Mouse (Mus musculus) CH12.LX (cell line): ENCODE data around the gene Cntn4. TPM values are rescaled to one million over a fixed set of nuclear protein-coding genes. Genes with fewer than 3 reads are reported as not detected.
A peak's percentile ranks its signal among the peaks of the same experiment; 100 is the strongest.

Experiments used
- DNase-seq: peaks from one replicate; pipeline ENCODE4 v3.0.0-alpha.2; 2013; ENCODE audit errors: extremely low read depth
- H3K27ac ChIP-seq: 2 replicates; pipeline ENCODE4 v1.5.1; 2012; ENCODE audit warnings: low read depth, mild to moderate bottlenecking, control low read depth, moderate library complexity; ENCODE audit not compliant: insufficient read depth
- H3K27me3 ChIP-seq: replicated peaks from 2 replicates; pipeline ENCODE3; 2012; ENCODE audit warnings: inconsistent platforms
- H3K36me3 ChIP-seq, 2 experiments: replicated peaks in 1 of 2; 2 replicates each; pipeline versions ENCODE3 to v1.6.1; 2012; ENCODE audit warnings: inconsistent platforms in 1 of 2, low read length in 1 of 2, mild to moderate bottlenecking in 1 of 2, mixed read lengths in 1 of 2, moderate library complexity in 1 of 2; ENCODE audit not compliant: control insufficient read depth in 1 of 2, insufficient read depth in 1 of 2
- H3K4me1 ChIP-seq, 2 experiments: 2 replicates each; pipeline ENCODE4 v1.6.1; 2012; ENCODE audit warnings: inconsistent platforms in 1 of 2, moderate library complexity in 1 of 2; ENCODE audit not compliant: insufficient read depth in 2 of 2, control insufficient read depth in 1 of 2
- H3K4me2 ChIP-seq: 2 replicates; pipeline ENCODE4 v1.6.1; 2012; ENCODE audit warnings: low read depth, mild to moderate bottlenecking, control low read depth; ENCODE audit not compliant: poor library complexity, insufficient read depth, severe bottlenecking
- H3K4me3 ChIP-seq, 3 experiments: fragments of 150-350 bp in 1 of 3; sonication (generic) in 1 of 3; replicated peaks in 1 of 3; 2 replicates each; pipeline versions ENCODE3 to v1.5.1; 2011 to 2012; ENCODE audit warnings: low read depth in 2 of 3, low read length in 2 of 3, mild to moderate bottlenecking in 2 of 3, moderate library complexity in 2 of 3, control low read depth in 1 of 3, improper control_type of control experiment in 1 of 3, inconsistent platforms in 1 of 3, mixed read lengths in 1 of 3; ENCODE audit not compliant: poor library complexity in 1 of 3
- H3K79me2 ChIP-seq: replicated peaks from 2 replicates; pipeline ENCODE4 v1.6.1; 2012; ENCODE audit warnings: mild to moderate bottlenecking, moderate library complexity; ENCODE audit not compliant: control insufficient read depth, poor library complexity, insufficient read depth, severe bottlenecking; ENCODE audit errors: extremely low read depth
- H3K9ac ChIP-seq: 2 replicates; pipeline ENCODE4 v1.6.1; 2012; ENCODE audit warnings: low read depth, mild to moderate bottlenecking, control low read depth, moderate library complexity; ENCODE audit not compliant: insufficient read depth
- H3K9me3 ChIP-seq: replicated peaks from 2 replicates; pipeline ENCODE3; 2012; ENCODE audit warnings: low read length, inconsistent platforms, mixed read lengths
- BHLHE40 ChIP-seq: IDR thresholded peaks from 2 replicates; pipeline ENCODE4 v1.6.1; 2011; ENCODE audit warnings: mild to moderate bottlenecking, low read depth, low read length, improper control_type of control experiment
- CHD1 ChIP-seq: IDR thresholded peaks from 2 replicates; pipeline ENCODE4 v1.6.1; 2012; ENCODE audit warnings: low read depth, low read length, improper control_type of control experiment, inconsistent platforms
- CHD2 ChIP-seq: IDR thresholded peaks from 2 replicates; pipeline ENCODE4 v1.6.1; 2011; ENCODE audit warnings: low read length, improper control_type of control experiment
- HCFC1 ChIP-seq: IDR thresholded peaks from 2 replicates; pipeline ENCODE4 v1.6.1; 2012; ENCODE audit warnings: low read depth, mild to moderate bottlenecking, inconsistent platforms, low read length, improper control_type of control experiment
- JUND ChIP-seq: conservative IDR thresholded peaks from 2 replicates; pipeline ENCODE4 v1.6.1; 2011; ENCODE audit warnings: low read depth, low read length, improper control_type of control experiment
- MAZ ChIP-seq: IDR thresholded peaks from 2 replicates; pipeline ENCODE4 v1.6.1; 2012; ENCODE audit warnings: low read depth, mild to moderate bottlenecking, inconsistent platforms, low read length, improper control_type of control experiment, moderate library complexity
- MEF2A ChIP-seq: IDR thresholded peaks from 2 replicates; pipeline ENCODE4 v1.6.1; 2014; ENCODE audit warnings: low read depth, mild to moderate bottlenecking, inconsistent platforms, low read length, improper control_type of control experiment, borderline replicate concordance
- MXI1 ChIP-seq: IDR thresholded peaks from 2 replicates; pipeline ENCODE4 v1.6.1; 2011; ENCODE audit warnings: mild to moderate bottlenecking, low read depth, low read length, improper control_type of control experiment
- MYC ChIP-seq: IDR thresholded peaks from 2 replicates; pipeline ENCODE4 v1.6.1; 2011; ENCODE audit warnings: low read depth, mild to moderate bottlenecking, improper control_type of control experiment, low read length
- NELFE ChIP-seq: IDR thresholded peaks from 2 replicates; pipeline ENCODE4 v1.6.1; 2011; ENCODE audit warnings: low read depth, low read length, improper control_type of control experiment
- POLR2A ChIP-seq: IDR thresholded peaks from 2 replicates; pipeline ENCODE4 v1.6.1; 2011; ENCODE audit warnings: low read depth, mild to moderate bottlenecking, improper control_type of control experiment, low read length
- RCOR1 ChIP-seq: conservative IDR thresholded peaks from 2 replicates; pipeline ENCODE4 v1.6.1; 2012; ENCODE audit warnings: low read depth, mild to moderate bottlenecking, inconsistent platforms, low read length, improper control_type of control experiment
- SMC3 ChIP-seq: IDR thresholded peaks from 2 replicates; pipeline ENCODE4 v1.6.1; 2011; ENCODE audit warnings: low read depth, low read length, improper control_type of control experiment
- TBP ChIP-seq: conservative IDR thresholded peaks from 2 replicates; pipeline ENCODE4 v1.6.1; 2011; ENCODE audit warnings: low read depth, low read length, improper control_type of control experiment
- UBTF ChIP-seq: IDR thresholded peaks from 2 replicates; pipeline ENCODE4 v1.6.1; 2012; ENCODE audit warnings: low read depth, mild to moderate bottlenecking, inconsistent platforms, low read length, improper control_type of control experiment, moderate library complexity
- USF2 ChIP-seq: conservative IDR thresholded peaks from 2 replicates; pipeline ENCODE4 v1.6.1; 2011; ENCODE audit warnings: low read depth, low read length, improper control_type of control experiment
- ZKSCAN1 ChIP-seq: IDR thresholded peaks from 2 replicates; pipeline ENCODE4 v1.6.1; 2012; ENCODE audit warnings: low read depth, inconsistent platforms, low read length, improper control_type of control experiment, borderline replicate concordance
- ZMIZ1 ChIP-seq: IDR thresholded peaks from 2 replicates; pipeline ENCODE4 v1.6.1; 2012; ENCODE audit warnings: low read depth, mild to moderate bottlenecking, inconsistent platforms, low read length, improper control_type of control experiment
- ZNF384 ChIP-seq: IDR thresholded peaks from 2 replicates; pipeline ENCODE4 v1.6.1; 2012; ENCODE audit warnings: low read depth, low read length, improper control_type of control experiment, inconsistent platforms
- dilution Hi-C: fragments of 300-500 bp; cut with MboI; formaldehyde crosslinking; loops from 2 replicates; pipeline ENCODE4 v1.14.3; 2020; ENCODE audit warnings: low sequenced_read_pairs; ENCODE audit not compliant: extremely low pct_unique_long_range_greater_than_20kb, extremely low pct_ligation_motif_present
- in situ Hi-C: fragments of 300-500 bp; cut with MboI; formaldehyde crosslinking; loops from 3 replicates; pipeline ENCODE4 v1.14.3; 2019; ENCODE audit warnings: low sequenced_read_pairs, low pct_ligation_motif_present, low pct_unique_long_range_greater_than_20kb, mixed read lengths
- polyA plus RNA-seq: library from polyadenylated mRNA; unstranded; fragments of >175 nt; gene quantifications from 2 replicates; pipeline ENCODE4 v1.2.1, GENCODE M21; 2012; ENCODE audit warnings: low read depth; ENCODE audit not compliant: insufficient read length
- total RNA-seq, 2 experiments: library from RNA; depleted of rRNA; stranded (reverse); fragments of 300-350 nt in 1 of 2; fragments of >200 nt in 1 of 2; gene quantifications; 2 replicates each; pipeline ENCODE4 v1.2.3; 2012 to 2014

Gene Cntn4
- total and polyA plus RNA-seq, 3 experiments: 0.14 TPM; not detected in 2

DNA sequence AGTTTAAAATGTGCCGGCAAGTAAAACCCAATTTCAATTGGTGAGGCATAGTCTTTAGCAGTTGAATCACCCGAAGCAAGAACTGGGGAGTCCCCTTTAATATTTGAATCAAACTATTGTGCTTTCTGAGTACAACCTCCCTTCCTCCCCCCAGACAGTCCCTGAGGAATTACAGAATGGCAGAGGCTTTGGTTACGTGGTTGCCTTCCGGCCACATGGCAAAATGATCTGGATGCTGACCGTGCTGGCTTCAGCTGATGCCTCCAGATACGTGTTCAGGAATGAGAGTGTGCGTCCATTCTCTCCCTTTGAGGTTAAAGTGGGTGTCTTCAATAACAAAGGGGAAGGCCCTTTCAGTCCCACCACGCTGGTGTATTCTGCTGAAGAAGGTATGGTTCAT lies 998.1 kb downstream of the Cntn4 start:
- TF ChIP-seq SMC3 (no peak), BHLHE40 (peak; percentile 45; the same call in 1 of the 2 replicates)
- Histone ChIP-seq H3K27me3 (no peaks in the 10 kb centered on the region), H3K4me1 (peaks cover 2 to 6% of the 10 kb centered on the region in 2 experiments; a peak in 3 of 4 replicates), H3K9me3 (no peaks in the 10 kb centered on the region), H3K27ac (no peak overlapping the region), H3K4me3 (no peak overlapping the region), H3K36me3 (no peaks in the 10 kb centered on the region), H3K4me2 (peak overlapping the region; percentile 55), H3K9ac (no peak overlapping the region), H3K79me2 (no peaks in the 10 kb centered on the region)
- in situ Hi-C loops (no loop called here), dilution Hi-C loops (no loop called here)
- peak; percentile 20 for DNase-seq

DNA sequence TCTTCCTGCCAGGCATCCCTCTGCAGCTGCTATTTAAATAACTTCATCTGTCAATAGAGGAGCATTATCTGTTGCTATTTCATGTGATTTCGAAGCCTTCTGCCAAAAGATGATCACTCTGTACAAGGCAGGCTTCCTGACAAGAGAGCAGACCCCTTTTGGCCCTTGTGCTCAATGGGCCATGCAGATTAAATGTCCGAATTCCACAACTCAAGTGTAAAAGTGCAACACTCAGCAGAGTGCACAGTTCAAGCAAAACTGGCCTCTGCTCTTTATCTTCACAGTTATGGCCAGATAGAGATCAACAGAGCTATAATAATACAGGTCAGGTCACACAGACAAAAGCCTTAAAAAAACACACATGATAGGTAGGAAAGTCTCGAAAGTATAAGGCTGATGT lies 1024.5 kb downstream of the Cntn4 start:
- no peak for DNase-seq
- in situ Hi-C loops (no loop called here), dilution Hi-C loops (no loop called here)
- no peak overlapping the region for H3K4me2 ChIP-seq
- H3K27me3 ChIP-seq: no peaks in the 10 kb centered on the region
- TF ChIP-seq SMC3 (no peak), ZNF384 (no peak), MXI1 (no peak), NELFE (no peak), UBTF (no peak), CHD1 (no peak), MAZ (no peak), JUND (no peak)
- H3K4me1 ChIP-seq: peaks cover 0 to 12% of the 10 kb centered on the region in 2 experiments; a peak in 2 of 4 replicates
- H3K36me3 ChIP-seq: no peaks in the 10 kb centered on the region
- H3K9ac ChIP-seq: no peak overlapping the region
- no peak overlapping the region for H3K27ac ChIP-seq
- H3K9me3 ChIP-seq: no peaks in the 10 kb centered on the region
- H3K4me3 ChIP-seq: no peak overlapping the region
- no peaks in the 10 kb centered on the region for H3K79me2 ChIP-seq

DNA sequence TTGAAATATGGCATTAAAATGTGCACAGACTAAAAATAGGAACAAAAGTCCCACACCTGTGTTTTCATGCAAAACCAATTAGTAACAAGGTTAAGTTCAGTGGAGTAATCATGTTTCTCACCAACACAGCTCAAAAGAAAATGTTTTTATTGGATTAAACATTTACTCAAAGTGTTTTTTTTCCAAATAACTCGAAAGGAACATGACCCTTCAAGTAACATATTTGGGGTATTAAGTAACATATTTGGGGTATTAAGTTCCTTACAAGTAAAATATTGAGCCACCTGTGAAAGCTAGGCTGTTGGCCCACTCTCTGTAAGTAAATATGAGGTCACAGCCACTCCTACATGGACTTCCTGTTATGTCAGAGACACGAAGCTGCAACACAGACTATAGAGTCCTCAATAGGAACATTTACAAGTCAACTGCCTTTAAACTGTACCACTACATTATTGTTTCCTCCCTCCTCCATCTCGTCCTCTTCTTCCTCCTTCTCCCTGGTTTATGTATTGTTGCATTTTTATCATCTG lies 1028.1 kb downstream of the Cntn4 start:
- DNase-seq: no peak
- Histone ChIP-seq H3K27me3 (no peaks in the 10 kb centered on the region), H3K4me1 (peaks cover 0 to 9% of the 10 kb centered on the region in 2 experiments; a peak in 2 of 4 replicates), H3K27ac (no peak overlapping the region), H3K4me2 (no peak overlapping the region), H3K36me3 (peaks cover 10 to 15% of the 10 kb centered on the region in 2 experiments), H3K4me3 (no peak overlapping the region), H3K9me3 (no peaks in the 10 kb centered on the region), H3K9ac (no peak overlapping the region), H3K79me2 (no peaks in the 10 kb centered on the region)
- dilution Hi-C loops (no loop called here), in situ Hi-C loops (no loop called here)
- TF ChIP-seq SMC3 (no peak), MEF2A (no peak), MYC (no peak), TBP (no peak), ZMIZ1 (no peak), USF2 (no peak), BHLHE40 (no peak), RCOR1 (no peak), POLR2A (no peak), UBTF (no peak), ZKSCAN1 (no peak), CHD2 (no peak), ZNF384 (no peak), HCFC1 (no peak), MXI1 (no peak)
- TF ChIP-seq, all 38 proteins: peak for 0
